Mouse (Mus musculus) bone marrow macrophage, adult 2 months (primary cell): ENCODE results near the gene Slc38a6. TPM values are rescaled to one million over a fixed set of nuclear protein-coding genes. Genes with fewer than 3 reads are reported as not detected.

Experiments
- H3K27ac ChIP-seq: 2 replicates; pipeline ENCODE4 v1.5.1; 2012; ENCODE audit warnings: low read depth, low read length; ENCODE audit not compliant: insufficient read depth
- H3K4me1 ChIP-seq: 2 replicates; pipeline ENCODE4 v1.6.1; 2012; ENCODE audit warnings: low read length; ENCODE audit not compliant: control insufficient read depth, insufficient read depth
- H3K4me3 ChIP-seq: 2 replicates; pipeline ENCODE4 v1.5.1; 2012; ENCODE audit warnings: mild to moderate bottlenecking, low read length, moderate library complexity; ENCODE audit not compliant: insufficient read depth
- CTCF ChIP-seq: IDR thresholded peaks from 2 replicates; pipeline ENCODE4 v1.5.1; 2012; ENCODE audit warnings: low read depth, mild to moderate bottlenecking, low read length, moderate library complexity
- POLR2A ChIP-seq: IDR thresholded peaks from 2 replicates; pipeline ENCODE4 v1.6.1; 2012; ENCODE audit warnings: mild to moderate bottlenecking, low read depth, low read length, borderline replicate concordance
- polyA plus RNA-seq: library from polyadenylated mRNA; stranded (reverse); fragments of >200 nt; gene quantifications from 2 replicates; pipeline ENCODE4 v1.2.4, GENCODE M21; 2012; ENCODE audit not compliant: missing spikeins, insufficient read depth, insufficient read length

Slc38a6 gene
- polyA plus RNA-seq, 1 experiment = 48.8 TPM

DNA sequence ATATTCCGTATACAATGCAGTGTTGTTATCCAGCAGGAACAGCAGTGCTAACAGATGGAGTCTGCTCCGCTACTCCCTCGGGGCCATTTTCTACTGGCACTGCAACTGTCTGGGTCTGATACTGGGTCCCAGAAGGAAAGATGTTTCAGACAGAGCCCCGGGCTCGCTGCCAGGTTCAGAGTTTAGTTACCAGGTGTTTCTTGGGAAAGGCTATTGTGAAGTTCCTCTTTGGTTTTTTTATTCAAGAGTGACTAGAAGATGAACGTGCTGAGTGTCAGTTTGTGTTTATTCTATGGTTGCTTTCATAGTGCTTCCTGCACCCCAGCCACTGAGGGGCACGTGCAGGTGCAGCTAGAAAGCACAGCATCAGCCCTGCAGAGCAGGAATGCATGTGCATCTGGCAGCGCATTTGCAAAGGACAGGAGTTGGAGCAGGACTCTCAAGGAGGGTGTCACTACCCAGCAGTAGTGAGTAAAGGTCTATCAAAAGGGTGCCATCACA is 47.5 kb downstream of the Slc38a6 start:
- Histone ChIP-seq H3K4me3 (no peak overlapping the region), H3K4me1 (no peaks in the 10 kb centered on the region), H3K27ac (no peak overlapping the region)
- TF ChIP-seq POLR2A (no peak), CTCF (no peak)

DNA sequence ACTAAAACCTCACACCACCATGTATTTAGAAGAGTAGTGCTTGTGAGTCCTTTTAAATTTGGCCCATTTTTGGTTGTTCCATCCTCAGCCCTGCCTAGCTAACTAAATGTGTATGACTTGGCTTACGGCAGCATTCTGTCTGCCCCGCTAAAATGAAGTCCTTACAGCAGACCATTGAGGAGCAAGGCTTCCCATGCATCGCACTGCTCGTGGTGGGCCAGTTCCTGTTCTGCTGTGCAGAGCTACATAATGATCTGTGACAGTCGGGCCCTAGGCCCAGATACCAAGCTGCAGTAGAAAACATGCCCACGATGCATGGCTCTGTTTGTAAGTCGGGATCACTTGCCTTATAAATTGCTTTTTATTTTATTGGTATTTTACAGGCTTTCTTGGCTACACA is 50.5 kb downstream of the Slc38a6 start:
- no peak for TF ChIP-seq POLR2A
- no peak for TF ChIP-seq CTCF
- H3K4me3 ChIP-seq = no peak overlapping the region
- no peak overlapping the region for H3K27ac ChIP-seq
- no peaks in the 10 kb centered on the region for H3K4me1 ChIP-seq

DNA sequence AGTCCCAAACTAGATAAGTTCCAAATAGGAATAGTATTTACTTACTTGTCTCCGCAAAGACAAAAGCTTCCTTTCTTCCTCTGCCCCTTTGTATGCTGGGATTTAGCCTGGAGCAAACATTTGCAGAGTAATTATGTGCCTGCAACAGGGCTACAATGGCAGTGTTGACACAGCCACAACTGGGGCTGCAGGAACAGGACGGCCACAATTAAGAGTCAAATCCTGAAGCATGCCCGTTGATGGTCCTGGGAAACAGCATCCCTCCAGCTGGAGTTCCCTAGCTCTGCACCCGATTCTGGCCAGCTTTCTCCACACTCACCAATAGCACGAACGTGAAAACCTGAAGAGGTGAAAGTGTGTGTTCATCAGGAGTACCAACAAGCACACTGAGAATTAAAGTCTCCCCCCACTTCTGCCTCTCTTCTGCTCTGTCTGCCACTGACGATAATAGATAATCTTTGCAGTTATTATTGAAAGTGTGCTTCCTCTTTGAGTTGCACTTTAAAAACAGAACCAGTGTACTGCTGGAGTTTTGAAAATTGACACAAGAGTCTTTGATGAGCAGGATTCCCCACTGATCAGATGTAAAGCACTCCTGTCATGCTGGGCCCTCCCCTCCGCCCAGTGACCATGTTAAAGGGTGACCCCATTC is 54.2 kb downstream of the Slc38a6 start:
- H3K4me1 ChIP-seq = no peaks in the 10 kb centered on the region
- no peak for TF ChIP-seq POLR2A
- no peak for TF ChIP-seq CTCF
- H3K27ac ChIP-seq = no peak overlapping the region
- no peak overlapping the region for H3K4me3 ChIP-seq

- Histone ChIP-seq H3K27ac (no peak overlapping the region), H3K4me1 (no peaks in the 10 kb centered on the region), H3K4me3 (no peak overlapping the region)
- TF ChIP-seq CTCF = no peak
These were observed 55.4 kb downstream of the Slc38a6 start for GRCm38 (mm10) chr12:73341703-73342663.

- no peak overlapping the region for H3K27ac ChIP-seq
- TF ChIP-seq CTCF = no peak
- TF ChIP-seq POLR2A = no peak
- H3K4me1 ChIP-seq = no peaks in the 10 kb centered on the region
- no peak overlapping the region for H3K4me3 ChIP-seq
These were observed 57.7 kb downstream of the Slc38a6 start for GRCm38 (mm10) chr12:73344300-73344699.

DNA sequence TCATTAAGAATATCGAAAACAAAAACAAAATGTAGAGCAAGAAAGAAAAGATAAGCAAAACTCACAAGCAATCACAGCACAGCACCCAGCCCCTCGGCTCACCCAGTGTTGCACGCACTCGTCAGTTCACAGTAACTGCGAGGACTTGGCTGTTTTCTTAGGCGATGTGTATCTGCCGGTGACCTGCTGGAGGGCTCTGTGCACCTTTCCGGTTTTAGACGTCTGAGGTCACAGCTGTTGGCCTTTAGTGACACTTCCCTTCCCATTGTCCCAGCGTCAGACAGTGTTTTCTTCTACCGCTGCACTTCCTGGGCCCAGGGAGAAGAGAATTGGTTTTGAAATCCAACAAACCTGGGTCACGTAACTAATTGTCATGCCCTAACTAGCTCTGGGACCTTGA is 58.6 kb downstream of the Slc38a6 start:
- Histone ChIP-seq H3K4me3 (no peak overlapping the region), H3K27ac (no peak overlapping the region), H3K4me1 (no peaks in the 10 kb centered on the region)
- TF ChIP-seq POLR2A (no peak), CTCF (no peak)

DNA sequence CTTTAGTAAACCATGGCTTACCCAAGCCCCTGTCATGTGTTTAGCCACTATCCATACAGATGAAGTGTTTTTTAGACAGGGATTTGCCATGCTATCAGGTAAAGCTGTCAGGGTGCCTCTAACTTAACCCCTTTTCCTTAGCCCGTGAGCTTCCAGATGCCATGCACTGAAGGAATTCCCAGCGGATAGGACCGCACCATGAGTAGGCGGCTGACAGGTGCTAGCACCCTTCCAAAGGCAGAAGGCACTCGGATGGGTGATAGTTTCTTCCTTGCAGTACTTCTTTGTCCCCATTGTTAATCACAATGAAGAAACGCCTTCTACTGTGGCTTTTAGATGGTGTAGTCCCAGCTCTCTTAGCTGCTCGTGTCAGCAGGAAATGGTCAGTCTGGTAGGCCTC is 60.6 kb downstream of the Slc38a6 start:
- H3K27ac ChIP-seq = no peak overlapping the region
- H3K4me3 ChIP-seq = no peak overlapping the region
- H3K4me1 ChIP-seq = no peaks in the 10 kb centered on the region
- no peak for TF ChIP-seq POLR2A

DNA sequence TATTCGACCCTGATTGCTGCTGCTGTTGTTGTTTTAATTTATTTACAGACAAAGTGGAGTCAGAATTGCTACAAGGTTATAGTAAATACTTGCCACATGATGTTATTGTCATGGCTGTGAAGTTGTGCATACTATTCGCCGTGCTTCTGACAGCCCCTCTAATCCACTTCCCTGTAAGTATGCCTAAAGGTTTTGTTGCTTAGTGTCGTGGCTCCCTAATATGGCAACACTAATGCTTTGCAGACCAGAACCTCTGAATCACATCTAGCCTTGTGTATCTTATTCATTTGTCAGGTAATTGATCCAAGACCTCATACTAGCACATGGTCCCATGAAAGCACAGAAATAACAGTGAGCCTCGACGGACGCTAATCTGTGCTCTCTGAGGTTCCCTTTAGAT is 63.9 kb downstream of the Slc38a6 start:
- TF ChIP-seq CTCF (no peak), POLR2A (no peak)
- no peak overlapping the region for H3K4me3 ChIP-seq
- no peaks in the 10 kb centered on the region for H3K4me1 ChIP-seq
- no peak overlapping the region for H3K27ac ChIP-seq

DNA sequence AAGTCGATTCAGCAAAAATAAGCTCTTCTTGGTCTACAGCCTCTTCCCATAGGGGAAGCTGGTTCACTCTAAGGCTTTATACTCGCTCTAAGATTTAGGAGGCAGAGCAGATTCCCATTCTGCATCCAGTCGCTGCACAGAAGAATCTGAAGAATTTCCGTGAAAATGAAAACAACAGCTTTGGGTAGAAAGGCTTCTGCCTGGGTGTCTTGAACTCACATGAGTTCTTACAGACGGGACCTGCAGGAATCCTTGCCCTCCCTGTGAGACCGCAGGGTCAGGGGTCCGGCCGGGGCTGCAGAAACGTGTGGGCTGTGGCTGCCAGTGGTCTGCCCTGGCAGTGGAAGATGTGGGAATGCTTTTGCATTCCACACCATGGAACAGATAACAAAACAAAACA is 64.4 kb downstream of the Slc38a6 start:
- Histone ChIP-seq H3K27ac (no peak overlapping the region), H3K4me3 (no peak overlapping the region), H3K4me1 (no peaks in the 10 kb centered on the region)
- TF ChIP-seq CTCF (no peak), POLR2A (no peak)

GRCm38 (mm10) chr12:73351746-73352145 is 65.2 kb downstream of the Slc38a6 start:
- no peak overlapping the region for H3K27ac ChIP-seq
- TF ChIP-seq POLR2A (no peak), CTCF (no peak)

DNA sequence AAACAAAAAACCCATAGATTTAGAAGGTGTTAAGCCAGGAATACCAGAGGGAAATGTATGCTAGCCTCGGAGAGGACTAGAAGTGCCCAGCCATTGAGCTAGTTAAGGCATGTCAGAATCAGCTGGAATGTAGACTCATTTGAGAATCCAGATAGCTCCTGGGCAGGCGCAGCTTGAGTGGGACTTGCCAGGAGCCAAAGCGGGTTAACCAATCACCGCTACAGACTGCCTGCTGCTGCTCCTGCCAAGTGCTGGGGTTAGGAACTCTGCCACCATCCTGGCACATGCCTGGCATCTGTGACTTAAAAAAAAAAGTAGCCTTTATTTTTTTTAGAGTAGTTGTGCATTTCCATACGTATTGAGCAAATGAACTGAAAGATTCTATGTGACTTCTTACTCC is 66.8 kb downstream of the Slc38a6 start:
- no peak overlapping the region for H3K27ac ChIP-seq
- no peak overlapping the region for H3K4me3 ChIP-seq
- TF ChIP-seq CTCF (no peak), POLR2A (no peak)
- 0 out of 2 replicates have a peak, but pooled peaks cover under 1% of the 10 kb centered on the region for H3K4me1 ChIP-seq

More at GRCm38 (mm10) chr12:73351746-73352145, 65.2 kb downstream of the Slc38a6 start:
- H3K4me3 ChIP-seq = no peak overlapping the region
- no peaks in the 10 kb centered on the region for H3K4me1 ChIP-seq
